Mouse (Mus musculus): ENCODE results near the gene Ebf1.

- TF ChIP-seq POLR2A (IDR thresholded peaks at IDR 0.05; ENCODE audit: insufficient read length, low read depth) (no peak), USF1 (IDR thresholded peaks at IDR 0.05; ENCODE audit: low read depth) (no peak), E2F4 (IDR thresholded peaks at IDR 0.05; ENCODE audit: insufficient read depth) (no peak), SRF (IDR thresholded peaks at IDR 0.05; ENCODE audit: control insufficient read depth, insufficient read length, low read depth) (no peak), MYOD1 (IDR thresholded peaks at IDR 0.05; ENCODE audit: control insufficient read depth in 1 of 3, insufficient read length in 2 of 3, low read depth in 2 of 3) (no peak), MAX (IDR thresholded peaks at IDR 0.05; ENCODE audit: low read depth) (no peak)
Observed at GRCm38 (mm10) chr11:44894798-44895197, 277.7 kb downstream of the Ebf1 start.

All from myocyte (in vitro differentiated cells).